Mouse (Mus musculus) heart, postnatal 25 days (tissue): ENCODE measurements around the gene Cdh13. TPM values are rescaled to one million over a fixed set of nuclear protein-coding genes. Genes with fewer than 3 reads are reported as not detected.

ENCODE experiments used
- DNase-seq: peaks from one replicate; pipeline ENCODE4 v3.0.0; 2022; ENCODE audit warnings: low spot score
- intact Hi-C: fragments of 180-260 bp; cut with DNase I; formaldehyde crosslinking; loops from one replicate; pipeline ENCODE4 v1.15.1; 2025
- total RNA-seq, 2 experiments: library from RNA; stranded (reverse); gene quantifications; 2 replicates each; pipeline ENCODE4 v1.2.3; 2021

Gene Cdh13
- total RNA-seq, 2 experiments from 2014 or later = 147 to 186 TPM

DNA sequence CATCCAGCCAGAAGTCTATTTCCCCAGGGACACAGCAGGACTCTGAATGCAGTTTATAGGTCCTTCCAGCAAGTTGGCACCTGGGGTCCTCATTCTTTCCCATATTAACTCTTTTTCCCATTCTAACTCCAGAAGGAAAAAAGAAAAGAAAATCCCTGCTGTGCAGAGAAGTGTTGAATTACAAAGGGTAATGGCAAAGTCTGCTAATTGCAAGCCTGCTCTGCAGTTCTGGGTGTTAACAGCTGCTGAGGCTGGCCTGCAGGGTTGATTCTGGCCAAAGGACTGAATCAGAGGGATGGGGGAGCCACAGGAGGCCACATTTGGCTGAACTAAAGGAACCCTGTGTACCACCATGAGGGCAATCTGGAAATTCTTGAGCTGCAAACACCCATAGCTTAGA is 562.2 kb downstream of the Cdh13 start:
- intact Hi-C loops = no loop called here
- DNase-seq = no peak

DNA sequence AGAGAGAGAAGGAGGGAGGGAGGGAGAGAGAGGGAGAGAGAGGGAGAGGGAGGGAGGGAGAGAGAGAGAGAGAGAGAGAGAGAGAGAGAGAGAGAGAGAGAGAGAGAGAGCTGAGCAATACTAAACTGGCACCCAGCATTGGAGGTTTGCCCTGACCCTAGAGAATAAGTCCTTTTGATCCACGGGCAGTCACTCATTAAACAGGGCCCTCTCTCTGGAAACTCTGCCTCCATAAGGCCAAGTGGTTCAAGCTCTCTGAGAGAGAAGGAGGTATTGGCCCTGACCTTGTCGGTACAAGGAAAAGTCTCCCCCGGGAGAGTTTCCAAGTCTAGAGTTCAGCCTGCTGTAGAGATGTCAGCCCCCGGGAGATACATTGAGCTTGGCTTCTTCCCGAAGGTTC is 564.5 kb downstream of the Cdh13 start:
- DNase-seq = no peak
- intact Hi-C loops = no loop called here

DNA sequence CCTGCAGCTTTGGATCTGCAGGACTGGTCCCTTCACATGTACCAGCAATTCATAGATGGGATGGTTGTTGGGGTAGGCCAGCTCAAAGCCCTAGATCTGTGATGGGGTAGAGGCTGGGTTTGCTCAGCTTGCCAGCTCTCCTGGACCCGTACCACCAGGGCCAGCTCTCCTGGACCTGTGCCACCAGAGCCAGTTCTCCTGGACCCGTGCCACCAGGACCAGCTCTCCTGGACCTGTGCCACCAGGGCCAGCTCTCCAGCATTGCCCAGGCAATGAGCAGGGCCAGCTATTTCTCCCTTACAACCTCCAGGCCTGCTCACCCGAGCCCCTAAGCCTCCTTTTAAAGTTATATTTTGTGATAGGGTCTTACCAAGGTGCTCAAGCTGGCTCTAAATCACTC is 566.0 kb downstream of the Cdh13 start:
- no peak for DNase-seq
- intact Hi-C loops = no loop called here

DNA sequence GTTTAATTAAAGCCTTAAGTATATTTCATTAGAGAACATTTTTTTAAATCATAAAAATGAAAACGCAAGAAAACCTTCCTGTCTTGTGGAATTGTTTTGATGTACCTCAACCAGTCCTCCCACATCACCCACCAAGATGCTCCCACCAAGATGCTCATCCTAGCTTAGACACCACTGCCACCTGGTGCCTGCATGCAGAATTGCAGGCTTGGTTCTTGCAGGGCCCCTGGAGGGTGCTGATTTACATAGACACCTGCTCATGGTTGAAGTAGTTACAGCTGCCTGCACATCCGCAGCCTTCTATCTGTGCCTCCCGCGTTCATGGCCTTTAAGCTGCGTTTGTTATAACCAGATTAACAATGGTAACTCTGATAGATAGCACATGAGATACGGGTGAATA is 566.8 kb downstream of the Cdh13 start:
- intact Hi-C loops = loop anchor here (2.0 to 10.0 kb wide), 6 partner anchors 148 to 920 kb away; no protein-coding TSS in a partner anchor
- DNase-seq = peak; percentile 17

DNA sequence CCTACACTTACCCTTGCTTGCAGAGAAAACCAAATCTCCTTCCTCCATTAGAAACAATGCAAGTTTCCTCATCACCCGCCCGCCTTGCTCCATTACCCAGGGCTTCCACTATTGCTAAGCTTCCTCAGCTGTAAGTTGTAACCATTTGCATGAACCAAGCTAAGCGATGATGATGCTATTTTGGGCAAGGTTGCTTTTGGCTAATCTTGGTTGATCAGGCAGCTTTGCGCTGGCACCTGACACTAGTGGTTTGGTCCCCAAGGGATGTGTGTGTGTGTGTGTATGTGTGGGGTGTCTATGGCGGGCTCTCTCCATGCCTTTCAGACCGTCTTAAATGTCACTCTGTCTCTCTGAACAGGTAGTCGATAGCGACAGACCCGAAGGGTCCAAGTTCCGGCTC is 567.8 kb downstream of the Cdh13 start:
- no peak for DNase-seq
- intact Hi-C loops = loop anchor here (2.0 to 10.0 kb wide), 6 partner anchors 149 to 921 kb away; no protein-coding TSS in a partner anchor

DNA sequence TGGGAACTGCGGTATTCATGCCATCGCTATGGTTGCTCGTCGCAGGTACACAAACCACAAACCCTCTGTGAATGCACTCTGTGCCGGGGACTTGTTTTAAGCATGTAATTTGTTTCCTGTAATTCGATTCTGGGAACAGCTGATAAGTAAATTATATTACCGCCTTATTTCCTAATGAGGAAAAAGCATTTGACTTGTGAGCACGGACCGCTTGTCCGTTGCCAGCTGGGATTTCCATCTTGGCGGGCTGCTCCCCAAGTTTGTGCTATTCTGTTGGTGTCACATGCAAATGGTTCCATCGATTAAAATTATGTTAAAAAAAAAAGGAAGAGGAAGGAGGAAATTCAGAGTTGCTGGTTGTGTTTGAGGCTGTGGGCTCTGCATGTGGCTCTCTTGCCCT is 569.3 kb downstream of the Cdh13 start:
- DNase-seq = peak; percentile 14
- intact Hi-C loops = loop anchor here (5.0 to 10.0 kb wide), 4 partner anchors 151 to 458 kb away; no protein-coding TSS in a partner anchor

DNA sequence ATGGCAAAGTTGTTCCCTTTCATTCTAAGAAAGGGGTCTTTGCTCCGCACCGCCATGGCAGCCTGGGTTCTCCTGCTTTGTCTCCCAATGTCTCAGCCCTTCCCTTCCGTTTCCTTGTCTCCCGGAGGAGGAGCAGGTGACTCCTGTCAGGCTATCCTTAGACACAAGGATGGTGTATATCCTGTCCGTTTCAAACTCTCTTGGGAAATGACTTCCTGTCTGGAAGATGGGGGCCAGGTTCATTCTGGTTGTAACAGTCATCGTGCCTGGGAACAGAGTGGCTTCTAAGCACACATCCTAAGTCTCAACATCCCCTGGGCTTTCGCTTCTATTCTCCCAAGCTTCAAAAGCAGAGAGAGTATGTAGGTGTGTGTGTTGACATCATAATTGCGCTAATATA is 571.1 kb downstream of the Cdh13 start:
- DNase-seq = peak; percentile 10
- intact Hi-C loops = loop anchor here (5.0 to 10.0 kb wide), 4 partner anchors 152 to 460 kb away; no protein-coding TSS in a partner anchor

DNA sequence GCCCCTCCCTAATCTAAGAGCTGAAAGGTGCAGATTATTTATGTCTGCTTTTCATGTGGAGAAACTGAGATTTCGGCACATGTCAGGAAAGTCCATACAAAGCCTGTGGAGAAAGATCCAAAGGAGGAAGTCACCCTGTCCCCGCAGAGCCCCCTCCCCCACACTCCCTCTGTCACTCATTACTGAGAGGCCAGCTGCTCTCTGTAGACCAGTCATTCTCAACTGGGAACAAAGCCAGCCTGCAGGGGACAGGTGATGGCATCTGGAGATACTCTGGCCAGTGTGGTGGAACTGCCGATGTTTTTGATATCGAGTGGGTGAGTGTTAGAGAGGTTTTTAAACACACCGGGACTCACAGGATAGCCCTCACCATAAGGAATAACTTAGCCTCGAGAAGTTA is 582.8 kb downstream of the Cdh13 start:
- intact Hi-C loops = no loop called here
- no peak for DNase-seq

DNA sequence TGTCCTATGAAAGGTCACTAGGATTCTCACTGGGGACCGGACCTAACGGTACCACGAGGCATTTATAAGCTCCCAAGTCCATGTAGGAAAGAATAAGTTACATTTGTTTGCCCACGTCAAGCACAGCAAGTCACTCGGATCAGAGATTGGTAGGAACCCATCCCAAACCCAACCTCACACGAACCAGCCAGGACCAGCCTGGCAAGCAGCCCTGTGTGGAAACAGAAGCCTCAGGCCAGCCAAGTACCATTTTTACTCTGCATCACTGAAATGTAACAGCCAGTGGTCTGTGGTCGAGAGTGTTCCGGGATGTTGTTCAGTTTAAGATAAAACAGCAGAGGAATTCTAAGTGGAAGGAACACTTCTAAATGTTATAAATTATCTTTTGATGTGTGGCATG is 587.2 kb downstream of the Cdh13 start:
- DNase-seq = no peak
- intact Hi-C loops = no loop called here

DNA sequence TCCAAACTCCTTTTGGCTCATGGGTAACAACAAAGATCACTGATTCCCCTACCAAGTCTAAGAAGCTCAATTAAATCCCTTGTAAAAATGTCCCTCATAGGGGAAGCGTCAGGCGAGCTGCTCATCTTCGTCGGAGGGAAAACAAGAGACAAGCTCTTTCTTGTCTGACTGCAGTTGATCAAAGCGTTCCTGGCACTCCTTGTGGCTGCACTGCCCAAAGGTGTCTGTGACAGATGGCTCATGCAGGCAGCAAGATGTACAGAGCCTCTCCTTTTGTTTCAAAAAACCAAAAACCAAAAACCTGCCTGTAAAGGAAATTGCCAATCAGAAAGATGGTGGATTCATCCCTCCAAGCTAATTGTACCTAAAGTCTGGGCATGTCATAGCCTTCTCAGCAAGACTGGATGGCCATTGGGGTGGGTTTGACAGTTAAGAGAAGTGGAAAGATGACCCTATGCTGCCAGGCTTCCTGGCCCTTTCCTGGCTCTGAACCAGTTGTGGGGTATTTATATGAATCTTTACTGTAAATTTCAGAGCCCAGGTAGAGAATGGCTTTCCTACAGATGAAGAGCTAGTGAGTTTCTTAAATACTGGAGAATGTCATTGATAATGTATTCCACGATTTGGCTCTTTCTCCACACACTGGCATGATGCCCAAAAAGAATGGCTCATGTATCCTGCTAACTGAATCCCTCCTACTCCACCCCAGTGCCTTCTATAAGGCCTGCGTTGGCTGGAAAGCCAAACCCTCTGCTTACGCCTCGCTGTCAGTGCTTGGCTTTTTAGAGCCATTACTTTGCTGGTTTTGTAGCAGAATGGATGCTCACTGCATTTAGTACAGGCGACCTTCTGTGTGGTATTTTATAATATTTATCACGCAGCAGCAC is 596.6 kb downstream of the Cdh13 start:
- intact Hi-C loops = no loop called here

DNA sequence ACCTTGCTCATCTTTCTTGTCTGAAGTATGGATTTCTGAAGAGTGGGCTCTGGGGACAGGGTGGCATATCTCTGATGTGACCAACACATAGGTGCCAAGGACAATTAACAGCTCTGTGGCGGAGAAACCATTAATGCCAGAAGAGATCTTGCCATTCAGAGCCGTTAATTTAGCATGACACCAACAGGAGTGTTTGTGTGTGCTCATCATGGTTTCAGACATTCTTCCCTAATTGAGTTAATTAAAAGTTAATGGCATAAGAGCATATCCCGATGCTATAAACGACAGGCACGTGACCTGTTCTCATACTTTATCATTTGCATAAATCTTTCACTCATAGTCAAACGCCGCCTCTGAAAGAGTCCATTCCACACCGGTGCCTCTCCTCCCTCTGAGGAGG is 600.8 kb downstream of the Cdh13 start:
- intact Hi-C loops = no loop called here
- DNase-seq = no peak

More for the DNA sequence above, 596.6 kb downstream of the Cdh13 start:
- DNase-seq = no peak

DNA sequence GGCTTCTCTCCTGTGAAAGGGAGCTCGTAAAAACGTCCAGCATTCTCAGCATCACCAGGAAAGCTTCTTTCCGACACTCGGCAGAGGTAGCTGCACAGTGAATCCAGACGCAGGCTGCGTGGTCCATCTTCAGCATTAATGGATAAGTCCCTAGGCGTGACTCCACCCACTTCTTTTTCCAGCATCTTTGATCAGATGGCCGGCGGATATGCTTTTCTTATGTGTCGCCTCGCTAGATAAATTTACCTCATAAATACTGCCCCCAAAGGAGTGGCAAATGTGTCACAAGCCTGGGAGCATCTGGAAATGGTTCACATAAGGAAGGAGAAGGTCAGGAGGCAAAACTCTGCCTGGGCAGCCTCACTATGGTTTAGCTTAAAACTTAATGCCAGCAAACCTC is 601.5 kb downstream of the Cdh13 start:
- intact Hi-C loops = no loop called here
- DNase-seq = no peak

DNA sequence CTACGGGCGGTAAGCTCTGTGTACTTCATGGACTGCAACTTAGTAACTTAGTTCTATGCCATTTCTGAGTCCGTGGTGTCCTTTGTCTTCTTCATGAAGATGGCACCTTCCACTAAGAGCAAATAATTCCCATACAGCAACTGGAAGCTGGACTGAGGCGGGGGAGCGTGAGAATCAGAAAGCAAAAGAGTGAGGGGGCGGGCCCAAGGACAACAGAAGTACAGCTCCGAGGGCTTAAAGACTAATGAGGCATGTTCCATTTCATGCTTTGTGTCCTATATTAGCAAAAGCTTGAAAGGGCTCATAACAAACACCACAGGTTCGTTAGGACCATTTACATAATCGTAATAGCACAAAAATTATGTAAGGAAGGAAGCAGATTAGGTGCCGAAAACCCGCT is 618.9 kb downstream of the Cdh13 start:
- intact Hi-C loops = no loop called here
- DNase-seq = no peak

DNA sequence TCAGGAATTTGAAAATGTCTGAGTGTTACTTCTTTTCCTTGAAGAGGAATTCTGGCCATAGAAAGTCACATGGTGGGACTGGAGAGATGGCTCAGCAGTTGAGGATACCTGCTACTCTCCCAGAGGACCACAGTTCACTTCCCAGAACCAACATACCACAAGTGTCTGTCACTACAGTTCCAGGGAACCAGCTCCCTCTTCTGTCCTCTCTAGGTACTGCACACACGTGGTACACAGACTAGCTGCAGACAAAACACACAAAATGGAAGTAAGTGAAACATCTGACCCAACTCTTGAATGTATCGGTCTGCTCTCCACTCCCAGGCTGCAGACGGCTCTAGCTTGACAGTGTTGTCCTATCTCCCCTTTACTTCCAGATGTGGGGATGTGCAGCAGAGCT is 633.0 kb downstream of the Cdh13 start:
- no peak for DNase-seq
- intact Hi-C loops = no loop called here

DNA sequence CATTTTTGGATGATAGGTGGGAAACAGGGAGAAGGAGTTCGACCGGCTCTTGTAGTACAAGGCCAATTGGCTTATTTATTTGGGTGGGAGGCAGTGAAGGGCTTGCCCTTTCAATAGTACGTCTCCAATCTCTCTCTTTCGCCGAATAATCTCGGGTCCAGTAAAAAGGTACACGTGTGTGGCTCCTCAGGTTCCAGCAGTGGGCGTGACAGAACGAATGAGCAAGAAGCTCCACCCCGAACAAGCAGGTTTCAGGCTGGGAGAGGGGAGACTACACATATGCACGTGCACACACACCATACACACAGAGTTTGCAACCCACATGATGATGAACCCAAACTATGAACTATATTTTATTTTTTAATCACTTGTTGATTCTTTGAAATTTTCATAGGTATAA is 653.9 kb downstream of the Cdh13 start:
- DNase-seq = no peak
- intact Hi-C loops = no loop called here

DNA sequence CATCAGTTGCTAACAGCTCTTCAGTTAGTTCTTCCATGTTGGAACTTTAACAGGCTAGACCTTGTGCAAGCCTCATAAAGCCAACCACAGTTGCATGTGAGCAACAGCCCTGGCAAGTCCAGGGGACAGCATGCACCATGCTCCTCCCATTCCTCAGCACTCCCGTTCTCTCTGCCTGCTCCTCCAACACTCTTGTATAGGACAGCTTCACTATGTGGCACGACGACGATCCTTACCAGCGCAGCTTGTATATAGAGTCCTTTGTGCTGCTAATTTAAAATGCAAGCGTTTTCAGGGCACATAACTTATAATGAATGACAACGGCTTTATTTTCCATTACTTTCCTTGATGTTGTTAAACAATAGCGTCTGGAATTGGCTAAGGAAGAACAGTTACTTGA is 654.5 kb downstream of the Cdh13 start:
- intact Hi-C loops = no loop called here
- DNase-seq = no peak

DNA sequence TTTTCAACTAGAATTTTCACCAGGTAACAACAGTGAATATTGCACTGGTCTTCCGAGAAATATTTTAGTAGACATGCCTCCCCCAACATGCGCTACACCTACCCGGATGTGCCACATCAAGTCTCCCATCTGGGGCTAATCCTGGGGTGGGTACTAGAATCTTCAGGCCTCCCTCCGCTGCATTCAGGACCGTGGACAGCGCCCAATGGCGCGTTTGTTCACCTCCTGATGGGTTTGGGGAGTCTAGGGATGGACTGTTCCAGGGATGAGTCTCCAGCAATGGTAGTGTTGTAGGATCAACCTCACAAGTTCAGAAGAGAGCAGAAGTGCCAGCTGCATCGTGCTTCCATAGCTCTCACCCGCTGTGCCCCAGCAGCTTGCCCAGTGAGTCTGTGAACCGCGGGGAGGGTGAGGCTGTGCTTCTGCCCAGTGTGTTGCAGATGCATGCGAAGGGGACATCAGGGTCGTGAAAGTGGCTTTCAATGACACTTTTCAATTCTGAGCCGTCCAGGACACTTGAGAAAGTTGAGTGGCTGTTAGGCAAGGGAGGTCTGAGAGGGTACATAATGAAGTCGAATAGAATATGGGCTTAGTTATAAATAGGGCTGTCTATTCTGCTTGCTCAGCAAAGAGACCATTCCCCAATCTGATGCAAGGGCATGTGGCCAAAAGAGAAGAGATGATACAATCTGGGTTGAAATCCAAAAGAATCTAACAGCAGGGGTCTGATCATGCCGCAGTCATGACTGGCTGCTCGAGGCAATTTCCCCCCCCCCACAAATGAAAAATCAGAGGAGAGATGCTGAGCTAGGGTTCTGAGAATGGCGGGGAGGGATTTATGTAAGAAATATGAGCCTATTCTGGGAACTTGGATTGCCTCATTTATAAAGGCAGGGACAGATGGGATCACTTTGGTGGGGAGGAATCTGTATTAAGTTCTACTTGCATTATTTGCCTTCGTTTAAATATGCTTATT is 668.5 kb downstream of the Cdh13 start:
- no peak for DNase-seq
- intact Hi-C loops = no loop called here

DNA sequence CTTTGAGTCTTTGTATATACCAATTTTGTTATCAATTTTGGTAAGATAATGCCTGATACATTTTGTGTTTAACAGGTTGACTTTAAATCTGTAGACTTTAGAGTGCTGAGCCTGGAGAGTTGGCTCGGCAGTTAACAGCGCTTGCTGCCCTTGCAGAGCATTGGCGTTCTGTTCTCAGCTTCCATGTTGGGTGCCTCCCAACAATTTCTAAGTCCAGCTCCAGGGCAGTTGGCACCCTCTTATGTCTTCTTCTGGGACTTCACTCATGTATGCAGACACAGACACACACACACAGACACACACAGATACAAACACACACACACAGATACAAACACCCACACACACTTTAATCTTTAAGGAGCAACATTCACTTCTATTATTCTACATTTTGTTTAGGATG is 672.6 kb downstream of the Cdh13 start:
- DNase-seq = no peak
- intact Hi-C loops = no loop called here

DNA sequence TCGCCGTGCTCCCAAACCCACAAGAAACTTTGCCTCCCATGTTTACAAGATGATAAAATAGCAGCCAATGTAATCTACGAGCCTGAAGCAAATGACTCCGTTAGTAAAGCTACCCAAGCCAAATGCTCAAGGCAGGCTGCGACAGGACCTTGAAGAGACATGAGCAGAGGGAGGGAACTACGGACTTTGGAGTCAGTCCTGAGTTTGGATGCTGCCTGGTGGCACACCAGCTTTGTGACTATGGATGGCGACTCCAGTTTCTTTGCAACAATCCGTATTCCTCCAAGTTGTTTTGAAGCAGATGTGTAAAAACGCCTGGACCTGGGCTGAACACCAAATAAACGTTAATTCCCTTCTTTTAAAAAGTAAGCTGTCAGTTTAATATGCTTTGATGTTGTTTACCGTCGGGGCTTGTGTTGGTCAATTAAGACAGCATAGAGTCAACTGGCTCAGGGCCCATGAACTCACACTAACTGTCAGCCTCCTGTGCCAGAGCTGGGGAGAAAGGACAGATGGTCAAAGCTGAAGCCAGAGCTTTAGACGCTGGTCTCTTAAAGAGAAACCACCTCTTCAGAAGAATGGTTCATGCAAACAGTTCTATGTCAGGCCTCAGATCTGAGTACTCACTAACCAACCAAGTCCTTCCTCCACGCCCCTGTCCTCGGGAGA is 678.5 kb downstream of the Cdh13 start:
- intact Hi-C loops = no loop called here
- DNase-seq = no peak
